Mouse (Mus musculus): ENCODE data around the gene Gm3453. TPM values are rescaled to one million over a fixed set of nuclear protein-coding genes. Genes with fewer than 3 reads are reported as not detected.
"Not testable (repeated sequence)": the region's sequence is repeated elsewhere in the genome, so short reads cannot be mapped to it uniquely, and the experiment has no call there.

The Gm3453 gene
- not detected in 2 replicates for polyA plus RNA-seq (2015; fragmentation: Nextera tagmentation; extraction: Ambion mirVana)

- H3K27ac ChIP-seq (replicated peaks); H3K9me3 ChIP-seq; H3K9ac ChIP-seq; ATAC-seq (ENCODE audit: low FRiP score, low read depth); H3K36me3 ChIP-seq; H3K27me3 ChIP-seq; H3K4me2 ChIP-seq; H3K4me3 ChIP-seq; H3K4me1 ChIP-seq (replicated peaks): not testable (repeated sequence)
- WGBS, result 79% methylated on average over 2 of the region's 2 CpGs
These were observed at the start of gene Gm3453 for GRCm38 (mm10) chr14:5979037-5979436. Gm3453 (minus strand) TSS chr14:5979137.

GRCm38 (mm10) chr14:5987136-5987535 lies 8.2 kb upstream of the Gm3453 start:
- WGBS, result 87% methylated on average over 7 of the region's 7 CpGs
- H3K36me3 ChIP-seq; H3K4me3 ChIP-seq; H3K4me1 ChIP-seq (replicated peaks); ATAC-seq (ENCODE audit: low FRiP score, low read depth); H3K9ac ChIP-seq; H3K27me3 ChIP-seq; H3K9me3 ChIP-seq; H3K27ac ChIP-seq (replicated peaks); H3K4me2 ChIP-seq: not testable (repeated sequence)

DNA sequence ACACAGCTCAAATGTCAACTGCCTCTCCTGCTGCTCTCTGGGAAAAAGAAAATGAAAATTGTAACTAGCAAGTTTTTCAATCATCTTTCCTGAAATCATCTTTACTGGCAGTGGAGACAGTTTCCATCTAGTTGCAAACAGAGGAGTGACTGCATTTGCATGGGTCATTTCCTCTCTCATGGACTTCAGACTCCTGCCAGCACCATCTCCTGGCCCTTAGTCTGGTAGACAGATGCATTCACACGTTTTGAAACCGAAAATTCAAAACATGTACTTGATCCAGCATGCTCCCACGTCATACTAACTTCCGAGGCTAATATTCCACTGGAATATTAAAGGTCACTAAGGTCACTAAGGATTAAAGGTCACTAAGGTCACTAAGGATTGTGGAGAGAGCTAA lies 16.5 kb downstream of the Gm3453 start:
- H3K9ac ChIP-seq; H3K4me1 ChIP-seq (replicated peaks); ATAC-seq (ENCODE audit: low FRiP score, low read depth); H3K27me3 ChIP-seq; H3K4me2 ChIP-seq; H3K36me3 ChIP-seq; H3K27ac ChIP-seq (replicated peaks); H3K9me3 ChIP-seq; H3K4me3 ChIP-seq: not testable (repeated sequence)
- WGBS, result 27% methylated on average over 4 of the region's 4 CpGs

DNA sequence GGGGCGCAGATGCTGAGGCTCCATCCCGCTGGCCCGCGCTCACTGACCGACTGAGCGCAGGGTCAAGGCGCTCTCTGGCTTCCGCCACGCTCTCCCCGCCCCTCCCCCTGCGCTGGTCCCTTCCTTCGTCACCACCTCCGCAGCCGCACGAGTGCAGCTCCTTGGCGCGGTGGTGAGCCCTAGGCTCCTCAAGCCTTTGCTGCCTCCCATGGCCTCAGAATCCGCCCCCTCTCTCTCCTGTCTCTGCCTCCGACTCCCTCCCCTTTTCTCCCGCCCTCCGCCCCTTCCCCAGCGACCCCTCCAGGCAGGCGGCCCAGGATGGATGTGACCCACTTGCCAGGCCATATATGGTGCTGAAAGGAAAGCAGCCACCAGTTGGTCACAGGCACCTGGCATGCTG lies 17.3 kb downstream of the Gm3453 start, which contains the start of gene Gm3248:
Gm3248 (minus strand) TSS at position 111 of the 400 bp plus-strand sequence.
- not testable (repeated sequence) for H3K36me3 ChIP-seq; ATAC-seq (ENCODE audit: low FRiP score, low read depth); H3K9me3 ChIP-seq; H3K4me1 ChIP-seq (replicated peaks); H3K27me3 ChIP-seq
- Histone ChIP-seq H3K9ac (peak within 1 kb of the TSS; percentile 57), H3K4me3 (peak within 1 kb of the TSS; percentile 57), H3K4me2 (peak within 1 kb of the TSS; percentile 72), H3K27ac (replicated peaks) (peak within 1 kb of the TSS; percentile 73)
- WGBS, result 3% methylated on average over 14 of the region's 23 CpGs

DNA sequence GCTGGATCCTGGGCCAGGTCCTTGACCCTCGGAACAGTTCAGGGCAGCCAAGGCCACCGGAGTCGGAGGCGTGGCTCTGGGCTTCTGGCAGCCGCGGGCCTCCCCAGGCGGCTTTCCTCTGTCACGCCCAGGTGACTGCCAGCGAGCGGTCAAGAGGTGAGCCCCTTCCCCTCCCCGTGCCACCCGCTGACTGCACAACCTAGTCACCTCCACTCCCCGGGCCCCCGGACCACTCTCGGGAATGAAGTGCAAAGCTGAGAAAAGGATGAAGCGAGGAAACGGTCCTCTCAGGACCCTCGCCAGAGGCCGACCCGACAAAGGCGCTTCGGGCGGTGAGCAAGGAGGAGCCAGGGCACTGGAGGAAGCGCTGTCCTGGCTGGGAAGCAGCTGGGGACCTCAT lies 17.8 kb downstream of the Gm3453 start:
- not testable (repeated sequence) for H3K36me3 ChIP-seq; H3K9me3 ChIP-seq; H3K27me3 ChIP-seq; H3K4me1 ChIP-seq (replicated peaks)
- ATAC-seq (ENCODE audit: low FRiP score, low read depth), result 0 out of 2 replicates have a peak, but pooled peaks have one; percentile 56
- peak overlapping the region; percentile 57 for H3K9ac ChIP-seq
- peak overlapping the region; percentile 57 for H3K4me3 ChIP-seq
- peak overlapping the region; percentile 53; the same call in 1 of the 2 replicates for H3K27ac ChIP-seq (replicated peaks)
- 1% methylated on average over 21 of the region's 24 CpGs for WGBS
- peak overlapping the region; percentile 72 for H3K4me2 ChIP-seq

- not testable (repeated sequence) for H3K9ac ChIP-seq; H3K4me1 ChIP-seq (replicated peaks); H3K27me3 ChIP-seq; ATAC-seq (ENCODE audit: low FRiP score, low read depth); H3K4me2 ChIP-seq; H3K36me3 ChIP-seq; H3K4me3 ChIP-seq; H3K9me3 ChIP-seq; H3K27ac ChIP-seq (replicated peaks)
- 18% methylated on average over 6 of the region's 10 CpGs for WGBS
These were observed 18.5 kb downstream of the Gm3453 start for GRCm38 (mm10) chr14:5960479-5960878.

- not testable (repeated sequence) for H3K27me3 ChIP-seq; H3K4me3 ChIP-seq; H3K9ac ChIP-seq; H3K4me1 ChIP-seq (replicated peaks); H3K9me3 ChIP-seq; H3K4me2 ChIP-seq; ATAC-seq (ENCODE audit: low FRiP score, low read depth); H3K27ac ChIP-seq (replicated peaks); H3K36me3 ChIP-seq
- WGBS, result 84% methylated on average over 7 of the region's 7 CpGs
These were observed 55.7 kb downstream of the Gm3453 start for GRCm38 (mm10) chr14:5923276-5923675.

Other genes with a start within 250 kb of the Gm3453 start
- 0.54 and 1.6 TPM in 2 replicates for gene Gm3373, start 237.6 kb downstream of the Gm3453 start, polyA plus RNA-seq (2015; fragmentation: Nextera tagmentation; extraction: Ambion mirVana)
- gene Gm3383, start 171.2 kb downstream of the Gm3453 start, polyA plus RNA-seq (2015; fragmentation: Nextera tagmentation; extraction: Ambion mirVana), result 3.3 and 4.8 TPM in 2 replicates
- not detected in 2 replicates for gene Gm3424, start 148.8 kb downstream of the Gm3453 start, polyA plus RNA-seq (2015; fragmentation: Nextera tagmentation; extraction: Ambion mirVana)
- gene Gm8237, start 98.8 kb downstream of the Gm3453 start, polyA plus RNA-seq (2015; fragmentation: Nextera tagmentation; extraction: Ambion mirVana), result 1.3 and 1.6 TPM in 2 replicates
- 4.0 and 4.4 TPM in 2 replicates for gene Gm3248, start 17.4 kb downstream of the Gm3453 start, polyA plus RNA-seq (2015; fragmentation: Nextera tagmentation; extraction: Ambion mirVana)
- gene Gm6337, start 79.1 kb upstream of the Gm3453 start, polyA plus RNA-seq (2015; fragmentation: Nextera tagmentation; extraction: Ambion mirVana), result not detected in 2 replicates
- 6.7 and 7.0 TPM in 2 replicates for gene Gm8206, start 114.8 kb upstream of the Gm3453 start, polyA plus RNA-seq (2015; fragmentation: Nextera tagmentation; extraction: Ambion mirVana)
- gene Gm3468, start 129.5 kb upstream of the Gm3453 start, polyA plus RNA-seq (2015; fragmentation: Nextera tagmentation; extraction: Ambion mirVana), result 3.8 and 5.8 TPM in 2 replicates
- gene Gm3476, start 146.7 kb upstream of the Gm3453 start, polyA plus RNA-seq (2015; fragmentation: Nextera tagmentation; extraction: Ambion mirVana), result not detected in 2 replicates
- gene Gm21560, start 240.2 kb upstream of the Gm3453 start, polyA plus RNA-seq (2015; fragmentation: Nextera tagmentation; extraction: Ambion mirVana), result 0.08 TPM in 1 of 2 replicates, not detected in the other